Mouse (Mus musculus) intestine, postnatal 0 days (tissue): ENCODE data around the gene Plekhm2. TPM values are rescaled to one million over a fixed set of nuclear protein-coding genes. Genes with fewer than 3 reads are reported as not detected.

Experiments used
- ATAC-seq: fragments of 200-750 bp; cut with Nextera tagmentation; 2 replicates; pipeline ENCODE4 v1.8.0; 2017; ENCODE audit warnings: mild to moderate bottlenecking, moderate TSS enrichment, moderate library complexity
- H3K27ac ChIP-seq: fragments of 300-500 bp; sonication (generic); 2 replicates; pipeline ENCODE4 v1.5.1; 2014; ENCODE audit warnings: mild to moderate bottlenecking, low read depth, low read length, moderate library complexity
- H3K27me3 ChIP-seq: fragments of 300-500 bp; sonication (generic); replicated peaks from 2 replicates; pipeline ENCODE4 v1.6.1; 2014; ENCODE audit warnings: low read length, mixed read lengths; ENCODE audit not compliant: control insufficient read depth, insufficient read depth
- H3K36me3 ChIP-seq: fragments of 300-500 bp; sonication (generic); 2 replicates; pipeline ENCODE4 v1.6.1; 2014; ENCODE audit warnings: mild to moderate bottlenecking, moderate library complexity; ENCODE audit not compliant: control insufficient read depth, insufficient read depth
- H3K4me1 ChIP-seq: fragments of 300-500 bp; sonication (generic); replicated peaks from 2 replicates; pipeline ENCODE4 v1.6.1; 2014; ENCODE audit warnings: antibody characterized with exemption, low read length, mixed read lengths; ENCODE audit not compliant: control insufficient read depth, insufficient read depth
- H3K4me2 ChIP-seq: fragments of 300-500 bp; sonication (generic); replicated peaks from 2 replicates; pipeline ENCODE4 v1.6.1; 2014; ENCODE audit warnings: low read depth, mild to moderate bottlenecking, moderate library complexity
- H3K4me3 ChIP-seq: fragments of 300-500 bp; sonication (generic); 2 replicates; pipeline ENCODE4 v1.5.1; 2014; ENCODE audit warnings: low read depth, low read length
- H3K9ac ChIP-seq: fragments of 300-500 bp; sonication (generic); 2 replicates; pipeline ENCODE4 v1.6.1; 2014; ENCODE audit warnings: mild to moderate bottlenecking, low read depth, low read length
- H3K9me3 ChIP-seq: fragments of 300-500 bp; sonication (generic); 2 replicates; pipeline ENCODE4 v1.6.1; 2016; ENCODE audit warnings: mixed run types; ENCODE audit not compliant: control insufficient read depth
- CTCF ChIP-seq: sonication (generic); IDR thresholded peaks from 2 replicates; pipeline ENCODE4 v1.5.1; 2016; ENCODE audit warnings: low read depth, mild to moderate bottlenecking, control low read depth, antibody characterized with exemption, moderate library complexity
- WGBS: fragments of 180-500 bp; shearing (Covaris S2); extraction: QIAGEN DNeasy Blood & Tissue Kit; methylation state at CpG from one replicate; pipeline ENCODE4 v1.1.7; 2014; 5-methylcytosine and 5-hydroxymethylcytosine counted together
- polyA plus RNA-seq: library from polyadenylated mRNA; unstranded; fragments of >200 nt; fragmentation: Nextera tagmentation; extraction: Ambion mirVana; gene quantifications from 2 replicates; pipeline ENCODE4 v1.2.1, GENCODE M21; 2015

The Plekhm2 gene
- polyA plus RNA-seq, 1 experiment from 2014 or later = 3.1 TPM

- H3K27ac ChIP-seq = no peak overlapping the region
- no peaks in the 10 kb centered on the region for H3K36me3 ChIP-seq
- H3K27me3 ChIP-seq = no peaks in the 10 kb centered on the region
- no peak for TF ChIP-seq CTCF
- 70% methylated on average over 18 of the region's 18 CpGs for WGBS
- H3K4me3 ChIP-seq = no peak overlapping the region
- H3K9me3 ChIP-seq = no peaks in the 10 kb centered on the region
- no peak overlapping the region for H3K4me2 ChIP-seq
- no peaks in the 10 kb centered on the region for H3K4me1 ChIP-seq
- H3K9ac ChIP-seq = no peak overlapping the region
- 0 out of 2 replicates have a peak, but pooled peaks have one; percentile 25 for ATAC-seq
Measured at GRCm38 (mm10) chr4:141669898-141670712, 5.4 kb upstream of the Plekhm2 start.

- Histone ChIP-seq H3K36me3 (no peaks in the 10 kb centered on the region; the same call in 1 of the 2 replicates), H3K4me1 (peaks cover 4% of the 10 kb centered on the region; the same call in 1 of the 2 replicates), H3K27me3 (no peaks in the 10 kb centered on the region), H3K9me3 (no peaks in the 10 kb centered on the region), H3K4me2 (peak overlapping the region; percentile 78), H3K27ac (peak overlapping the region; percentile 78), H3K4me3 (peak overlapping the region; percentile 65), H3K9ac (peak overlapping the region; percentile 91)
- TF ChIP-seq CTCF = no peak
- peak; percentile 78 for ATAC-seq
- WGBS = 2% methylated on average over 49 of the region's 60 CpGs
Measured at GRCm38 (mm10) chr4:141664011-141664745, 521 bp downstream of the Plekhm2 start.

GRCm38 (mm10) chr4:141663122-141663931 lies 1.4 kb downstream of the Plekhm2 start:
- peak overlapping the region; percentile 78 for H3K4me2 ChIP-seq
- peak overlapping the region; percentile 65 for H3K4me3 ChIP-seq
- H3K27ac ChIP-seq = peak overlapping the region; percentile 78
- H3K27me3 ChIP-seq = no peaks in the 10 kb centered on the region
- no peaks in the 10 kb centered on the region for H3K9me3 ChIP-seq
- ATAC-seq = peak; percentile 17
- no peaks in the 10 kb centered on the region; the same call in 1 of the 2 replicates for H3K36me3 ChIP-seq
- H3K4me1 ChIP-seq = peaks cover 4% of the 10 kb centered on the region; the same call in 1 of the 2 replicates
- peak overlapping the region; percentile 91 for H3K9ac ChIP-seq
- TF ChIP-seq CTCF = no peak
- WGBS = 4% methylated on average over 42 of the region's 47 CpGs

GRCm38 (mm10) chr4:141660884-141661283 lies 3.8 kb downstream of the Plekhm2 start:
- H3K4me2 ChIP-seq = no peak overlapping the region
- TF ChIP-seq CTCF = no peak
- no peaks in the 10 kb centered on the region for H3K27me3 ChIP-seq
- no peaks in the 10 kb centered on the region for H3K9me3 ChIP-seq
- no peaks in the 10 kb centered on the region; the same call in 1 of the 2 replicates for H3K36me3 ChIP-seq
- WGBS = 93% methylated on average over 11 of the region's 11 CpGs
- ATAC-seq = no peak
- no peak overlapping the region for H3K4me3 ChIP-seq
- H3K4me1 ChIP-seq = peaks cover 4% of the 10 kb centered on the region; the same call in 1 of the 2 replicates
- H3K27ac ChIP-seq = no peak overlapping the region
- no peak overlapping the region; the same call in 1 of the 2 replicates for H3K9ac ChIP-seq

GRCm38 (mm10) chr4:141659739-141660138 lies 5.0 kb downstream of the Plekhm2 start:
- H3K9me3 ChIP-seq = no peaks in the 10 kb centered on the region
- no peaks in the 10 kb centered on the region for H3K27me3 ChIP-seq
- H3K4me1 ChIP-seq = peaks cover 4% of the 10 kb centered on the region; the same call in 1 of the 2 replicates
- no peak for ATAC-seq
- 78% methylated on average over 4 of the region's 4 CpGs for WGBS
- peak; percentile 48 for TF ChIP-seq CTCF
- H3K4me3 ChIP-seq = no peak overlapping the region
- H3K36me3 ChIP-seq = no peaks in the 10 kb centered on the region; the same call in 1 of the 2 replicates
- H3K9ac ChIP-seq = no peak overlapping the region
- no peak overlapping the region for H3K27ac ChIP-seq
- no peak overlapping the region for H3K4me2 ChIP-seq
